Mouse (Mus musculus) embryonic stem cell, embryonic (primary cell): ENCODE results near the gene Fam135a.

Experiments used
- CTCF ChIA-PET, 4 experiments: fragments of 300-600 bp in 2 of 4; fragments of 350-600 bp in 2 of 4; sonication (Branson Sonifier 250); formaldehyde crosslinking; loops; one replicate each; lab custom pipeline; 2022; ENCODE audit warnings: inconsistent platforms in 2 of 4; lab: Charles Lee
- POLR2A ChIA-PET, 4 experiments: fragments of 300-600 bp in 2 of 4; fragments of 350-600 bp in 2 of 4; sonication (Branson Sonifier 250); formaldehyde crosslinking; loops; one replicate each; lab custom pipeline; 2022; ENCODE audit warnings: antibody characterized with exemption in 4 of 4, inconsistent platforms in 1 of 4; lab: Charles Lee

The Fam135a gene

GRCm38 (mm10) chr1:24090094-24090493 lies 10.0 kb downstream of the Fam135a start:
- CTCF ChIA-PET: no interaction called here

GRCm38 (mm10) chr1:24086176-24086575 lies 14.0 kb downstream of the Fam135a start:
- POLR2A ChIA-PET: interaction anchor here in 3 of 4 experiments (0.6 to 2.6 kb wide), 3 partner anchors 14 to 19 kb away, joined by 3 to 7 read pairs (median 6); partner anchors contain the start of gene Fam135a (in 1 of the 3)
- CTCF ChIA-PET: no interaction called here

More at GRCm38 (mm10) chr1:24090094-24090493, 10.0 kb downstream of the Fam135a start:
- POLR2A ChIA-PET: interaction anchor here in 1 of 4 experiments (1.4 kb wide), 1 partner anchor 10 kb away, joined by 3 read pairs; the partner anchor contains the start of gene Fam135a

DNA sequence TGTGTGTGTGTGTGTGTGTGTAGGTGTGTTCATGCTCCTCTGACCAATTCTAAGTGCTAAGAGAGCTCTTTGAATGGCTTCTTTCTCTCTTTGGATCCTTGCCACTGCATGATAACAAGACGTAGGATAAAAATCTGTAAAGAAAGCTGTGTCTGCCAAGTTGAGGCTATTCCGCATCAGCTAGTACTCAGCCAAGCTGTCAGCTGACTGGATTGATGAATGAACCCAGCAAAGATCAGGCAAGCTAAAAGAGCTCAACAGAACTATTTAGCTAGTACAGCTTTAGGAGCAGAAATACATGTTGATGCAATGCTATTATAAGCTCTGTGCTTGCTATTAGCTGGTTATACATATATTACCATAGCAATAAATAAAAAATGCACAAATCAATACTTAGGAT lies 25.7 kb downstream of the Fam135a start:
- ChIA-PET CTCF (interaction anchor here in 1 of 4 experiments (0.6 to 0.7 kb wide), 2 partner anchors 63 to 312 kb away, joined by 4 to 10 read pairs; no protein-coding TSS in a partner anchor), POLR2A (no interaction called here)

DNA sequence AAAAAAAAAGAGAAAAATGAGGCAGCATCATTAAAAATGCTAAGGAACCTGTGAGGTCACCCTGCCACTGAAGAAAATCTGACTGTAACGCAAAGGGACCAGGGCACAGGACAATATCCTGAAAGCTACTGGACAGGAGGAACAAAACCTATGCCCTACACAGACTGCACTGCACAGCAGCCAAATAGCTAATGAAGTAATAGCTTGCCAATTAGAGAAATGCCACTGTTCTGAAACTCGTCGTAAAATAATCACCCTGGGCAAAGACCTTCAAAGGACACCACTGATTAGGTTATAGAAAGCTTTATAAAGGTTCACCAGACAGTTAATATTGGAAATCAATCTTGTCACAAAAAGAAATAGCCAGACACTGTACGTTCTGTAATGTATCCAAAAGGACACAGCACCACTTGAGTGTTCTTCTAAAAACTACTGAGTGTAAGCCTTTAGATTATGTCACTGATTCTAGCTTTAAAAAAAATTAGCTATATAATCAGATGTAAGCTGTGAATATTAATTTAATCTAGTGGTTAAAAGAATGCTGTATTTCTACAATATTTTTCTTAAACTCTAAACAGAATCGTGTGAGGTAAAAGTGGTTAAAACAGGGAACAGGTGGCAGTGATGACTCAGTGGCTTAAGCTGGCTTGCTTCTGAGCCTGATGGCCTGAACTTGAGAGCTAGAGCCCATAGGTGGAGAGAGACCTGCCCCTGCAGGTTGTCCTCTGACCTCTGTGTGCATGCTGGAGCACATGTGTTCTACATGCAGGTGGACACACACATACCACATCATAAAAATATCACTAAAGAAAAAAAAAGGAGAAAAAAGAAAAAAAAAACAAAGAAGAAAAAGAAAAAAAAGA lies 26.5 kb downstream of the Fam135a start:
- ChIA-PET CTCF (interaction anchor here in 2 of 4 experiments (0.6 to 1.6 kb wide), 2 partner anchors 246 to 311 kb away, joined by 3 to 10 read pairs; no protein-coding TSS in a partner anchor), POLR2A (no interaction called here)

GRCm38 (mm10) chr1:24068830-24069229 lies 31.3 kb downstream of the Fam135a start:
- CTCF ChIA-PET: interaction anchor here in 1 of 4 experiments (0.7 kb wide), 1 partner anchor 727 kb away, joined by 6 read pairs; no protein-coding TSS in a partner anchor
- POLR2A ChIA-PET: interaction anchor here in 2 of 4 experiments (0.5 to 0.7 kb wide), 2 partner anchors 20 to 32 kb away, joined by 3 to 4 read pairs; no protein-coding TSS in a partner anchor

- POLR2A ChIA-PET: no interaction called here
These were observed 33.4 kb downstream of the Fam135a start for GRCm38 (mm10) chr1:24066706-24067105.

DNA sequence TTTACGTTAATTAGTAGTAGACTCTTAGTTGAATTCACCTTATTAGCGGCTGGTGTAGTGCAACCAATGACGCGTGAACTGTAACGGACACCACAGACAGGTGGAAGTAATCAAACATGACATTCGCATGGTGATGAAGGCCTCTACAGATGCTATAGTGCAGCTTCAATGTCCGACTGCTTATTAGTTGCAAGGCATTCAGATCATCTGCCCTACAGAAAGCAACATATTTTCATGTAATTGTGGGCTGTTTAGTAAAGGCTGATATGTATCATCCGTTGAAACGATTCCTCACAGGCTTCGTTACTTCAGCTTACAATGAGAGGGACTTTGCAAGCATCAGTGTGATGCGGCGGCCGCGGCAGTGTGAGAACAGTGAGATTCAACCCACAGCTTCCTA lies 44.4 kb downstream of the Fam135a start:
- ChIA-PET POLR2A (interaction anchor here in 1 of 4 experiments (0.6 kb wide), 2 partner anchors 15 to 384 kb away, joined by 3 to 8 read pairs; no protein-coding TSS in a partner anchor), CTCF (no interaction called here)

More at GRCm38 (mm10) chr1:24066706-24067105, 33.4 kb downstream of the Fam135a start:
- CTCF ChIA-PET: no interaction called here

- ChIA-PET CTCF (no interaction called here), POLR2A (interaction anchor here in 1 of 4 experiments (1.2 kb wide), 1 partner anchor 1953 kb away, joined by 3 read pairs; no protein-coding TSS in a partner anchor)
These were observed 53.2 kb downstream of the Fam135a start for GRCm38 (mm10) chr1:24046730-24047510.

DNA sequence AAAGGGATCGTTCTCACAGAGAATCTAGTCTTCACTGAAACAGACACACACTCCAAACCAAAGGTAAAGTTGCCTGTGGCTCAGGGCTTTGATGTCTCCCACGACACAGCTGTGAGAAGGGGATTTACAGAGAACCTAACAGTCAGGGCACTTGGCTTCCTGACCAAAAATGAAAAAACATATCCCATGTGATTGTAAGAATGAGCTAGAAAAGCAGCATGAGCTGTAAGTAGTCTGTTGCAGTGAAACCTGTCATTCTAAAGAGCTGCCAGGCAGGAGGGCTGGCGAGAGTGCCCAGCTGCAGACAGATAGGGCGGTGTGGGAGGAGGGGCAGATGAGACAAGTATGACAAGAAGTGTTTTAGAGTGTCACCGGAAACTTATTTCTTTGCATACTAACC lies 54.5 kb downstream of the Fam135a start:
- POLR2A ChIA-PET: no interaction called here

GRCm38 (mm10) chr1:24043007-24043406 lies 57.1 kb downstream of the Fam135a start:
- POLR2A ChIA-PET: no interaction called here
- CTCF ChIA-PET: no interaction called here

More for the DNA sequence above, 54.5 kb downstream of the Fam135a start:
- CTCF ChIA-PET: no interaction called here

- POLR2A ChIA-PET: interaction anchor here in 1 of 4 experiments (0.9 kb wide), 1 partner anchor 16 kb away, joined by 3 read pairs; no protein-coding TSS in a partner anchor
- CTCF ChIA-PET: interaction anchor here in 1 of 4 experiments (1.2 kb wide), 1 partner anchor 206 kb away, joined by 3 read pairs; no protein-coding TSS in a partner anchor
These were observed 66.2 kb downstream of the Fam135a start for GRCm38 (mm10) chr1:24033759-24034423.

- CTCF ChIA-PET: no interaction called here
- POLR2A ChIA-PET: interaction anchor here in 1 of 4 experiments (0.6 kb wide), 1 partner anchor 11 kb away, joined by 3 read pairs; no protein-coding TSS in a partner anchor
These were observed 89.3 kb downstream of the Fam135a start for GRCm38 (mm10) chr1:24010821-24011220.

DNA sequence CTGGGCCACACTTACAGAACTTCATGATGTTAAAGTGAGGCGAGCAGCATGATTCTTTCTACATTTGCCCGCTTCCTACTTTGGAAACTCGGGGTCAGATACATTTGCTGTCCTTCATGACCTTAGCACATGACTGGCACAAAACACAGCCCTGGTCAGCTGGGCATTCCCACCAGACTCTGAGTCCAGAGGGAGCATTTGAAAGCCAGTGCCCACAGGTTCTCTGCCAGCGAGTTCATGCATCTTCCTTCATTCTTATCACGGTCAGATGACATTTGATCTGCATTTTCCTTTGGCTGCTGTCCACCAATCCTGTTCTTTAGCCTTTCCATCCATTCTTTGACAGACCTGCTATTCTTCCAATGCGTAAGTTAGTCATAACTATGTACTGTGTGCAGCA lies 90.1 kb downstream of the Fam135a start:
- ChIA-PET POLR2A (interaction anchor here in 1 of 4 experiments (0.5 kb wide), 1 partner anchor 32 kb away, joined by 3 read pairs; no protein-coding TSS in a partner anchor), CTCF (no interaction called here)

GRCm38 (mm10) chr1:24007621-24008020 lies 92.5 kb downstream of the Fam135a start:
- ChIA-PET POLR2A (no interaction called here), CTCF (no interaction called here)

- CTCF ChIA-PET: interaction anchor here in 1 of 4 experiments (1.0 kb wide), 1 partner anchor 178 kb away, joined by 3 read pairs; no protein-coding TSS in a partner anchor
- POLR2A ChIA-PET: interaction anchor here in 3 of 4 experiments (0.6 to 2.2 kb wide), 9 partner anchors 9 to 178 kb away, joined by 3 to 9 read pairs (median 3); partner anchors contain the start of gene Fam135a (in 2 of the 3)
These were observed 94.9 kb downstream of the Fam135a start, which contains the start of gene Sdhaf4 for GRCm38 (mm10) chr1:24005070-24005804. TSS of gene Sdhaf4 (minus strand) at chr1:24005656.

- POLR2A ChIA-PET: no interaction called here
- CTCF ChIA-PET: no interaction called here
These were observed 100.8 kb downstream of the Fam135a start for GRCm38 (mm10) chr1:23999318-23999717.

- CTCF ChIA-PET: no interaction called here
- POLR2A ChIA-PET: no interaction called here
These were observed 101.3 kb downstream of the Fam135a start for GRCm38 (mm10) chr1:23998866-23999265.
